Mouse (Mus musculus): Measurements from ENCODE around the gene Ftcd. TPM values are rescaled to one million over a fixed set of nuclear protein-coding genes. Genes with fewer than 3 reads are reported as not detected.

The Ftcd gene
- total RNA-seq (2023), result not detected

DNA sequence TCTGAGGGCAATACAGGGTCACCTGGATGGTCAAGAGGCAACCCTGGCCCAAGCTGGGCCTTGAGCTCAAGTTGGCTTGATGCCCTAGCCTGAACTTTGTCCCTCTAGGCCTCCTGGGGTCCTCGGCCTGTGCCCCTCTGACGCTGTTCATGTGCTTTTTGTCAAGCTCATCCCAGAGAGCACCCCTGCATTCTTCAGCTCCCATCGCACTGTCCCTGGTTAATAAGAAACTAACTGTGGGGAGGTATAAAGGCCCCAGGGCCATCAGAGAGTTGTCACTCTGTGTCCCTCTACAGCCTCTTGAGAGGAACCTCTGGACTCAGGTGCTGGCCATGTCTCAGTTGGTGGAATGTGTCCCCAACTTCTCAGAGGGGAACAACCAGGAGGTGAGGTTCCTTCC lies at the start of gene Ftcd:
TSS of gene Ftcd (plus strand) at position 275 of the 400 bp plus-strand sequence.

DNA sequence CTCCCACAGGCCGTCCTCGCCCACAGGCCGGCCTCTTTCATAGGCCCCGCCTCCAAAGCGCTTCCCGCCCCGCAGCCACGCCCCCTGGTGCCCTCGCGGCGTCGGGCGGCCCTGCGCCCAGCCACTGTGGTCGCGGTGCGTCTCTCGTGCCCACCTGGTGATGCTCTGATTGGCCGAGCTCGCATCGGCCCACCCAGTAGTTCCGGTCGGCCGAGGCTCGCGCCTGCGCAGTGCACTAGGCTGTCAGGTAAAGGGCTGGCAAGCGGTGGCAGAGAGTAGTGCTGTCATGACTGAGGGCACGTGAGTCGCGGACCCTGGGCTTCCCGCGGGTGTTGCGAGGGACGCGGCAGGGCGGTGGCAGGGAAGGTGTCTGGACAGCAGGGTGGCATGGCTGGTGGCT lies 44.1 kb upstream of the Ftcd start, which contains the start of gene Lss:
TSS of gene Lss (plus strand) at position 214 of the 400 bp plus-strand sequence.

DNA sequence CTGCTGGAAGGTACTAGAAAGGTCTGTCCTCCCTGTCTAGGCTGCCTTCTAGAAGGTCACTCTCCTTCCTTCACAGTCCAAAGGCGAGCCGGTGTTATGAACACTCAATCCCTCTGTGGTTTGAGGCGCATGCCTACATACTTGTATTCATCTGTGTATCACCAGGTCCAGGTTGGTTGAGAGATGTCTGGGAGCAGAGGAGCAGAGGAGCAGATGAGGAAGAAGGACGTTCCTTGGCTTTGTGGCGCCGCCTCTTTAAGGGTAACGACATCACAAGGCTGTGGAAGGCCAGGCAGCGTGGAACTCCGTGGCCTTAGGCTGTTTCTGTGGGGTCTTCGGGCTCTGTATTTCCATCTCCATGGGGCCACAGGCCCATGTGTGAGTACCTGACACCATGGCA lies 13.5 kb upstream of the Ftcd start, which contains the start of gene Spatc1l:
TSS of gene Spatc1l (plus strand) at position 301 of the 400 bp plus-strand sequence.

DNA sequence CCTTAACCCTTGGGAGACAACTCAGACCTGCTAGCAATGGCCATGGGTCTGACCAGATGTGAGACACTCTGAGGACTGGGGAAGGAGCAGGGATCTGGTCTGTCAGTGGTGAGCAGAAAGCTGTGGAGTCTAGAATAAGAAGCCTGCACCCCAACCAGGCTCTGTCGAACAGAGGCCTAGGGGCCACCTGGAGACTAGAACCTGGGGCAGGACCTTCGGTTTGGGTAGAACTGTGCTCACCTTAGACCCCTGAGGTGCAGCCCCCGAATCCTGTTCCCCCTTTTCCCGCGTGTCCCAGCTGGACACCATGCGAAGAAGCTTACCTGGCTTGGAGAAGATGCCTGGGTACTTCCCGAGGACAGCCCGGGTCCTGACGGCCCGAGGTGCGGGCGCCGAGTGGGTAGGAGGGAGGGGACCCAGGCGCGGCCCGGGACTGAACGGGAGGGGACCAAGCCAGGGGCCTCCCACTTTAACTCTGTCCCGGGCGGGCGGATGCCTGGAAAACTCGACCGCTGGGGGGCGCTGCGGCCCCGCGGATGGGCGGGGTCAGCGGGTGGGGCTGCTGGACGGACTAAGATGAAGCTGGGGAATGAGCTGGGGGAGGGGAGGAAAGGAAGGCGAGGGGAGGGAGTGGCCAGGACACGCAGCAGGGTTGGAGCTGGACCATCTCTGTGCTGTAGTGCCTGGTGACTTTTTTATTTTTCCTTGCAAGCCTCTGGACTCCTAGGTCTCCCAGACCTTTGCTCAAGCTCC lies 47.7 kb downstream of the Ftcd start, which contains the start of gene Col6a2:
TSS of gene Col6a2 (minus strand) at position 703 of the 753 bp plus-strand sequence.

Other genes with a start within 250 kb of the Ftcd start
- 1 to 10 TPM; 4.7 to 5.5 TPM for gene Dip2a, start 230.4 kb upstream of the Ftcd start, total RNA-seq (2023)
- 10 to 100 TPM; 19.6 to 29.2 TPM for gene AC141477.1, start 135.2 kb upstream of the Ftcd start, total RNA-seq (2023)
- gene Pcnt, start 132.9 kb upstream of the Ftcd start, total RNA-seq (2023), result 10 to 100 TPM; 68.2 to 73.3 TPM
- gene 2610028H24Rik, start 126.6 kb upstream of the Ftcd start, total RNA-seq (2023), result not detected
- gene Mcm3ap, start 106.7 kb upstream of the Ftcd start, total RNA-seq (2023), result 10 to 100 TPM; 66.1 to 75.6 TPM
- gene Ybey, start 106.5 kb upstream of the Ftcd start, total RNA-seq (2023), result 1 to 10 TPM; 1.5 to 1.9 TPM
- 10 to 100 TPM; 33.6 to 41.8 TPM for gene Lss, start 44.1 kb upstream of the Ftcd start, total RNA-seq (2023)
- gene Spatc1l, start 13.4 kb upstream of the Ftcd start, total RNA-seq (2023), result 1 to 10 TPM in 1 of 2 experiments, not detected in 1; 1.3 TPM
- not detected for gene Col6a2, start 48.0 kb downstream of the Ftcd start, total RNA-seq (2023)
- not detected for gene Col6a1, start 150.5 kb downstream of the Ftcd start, total RNA-seq (2023)